Mouse (Mus musculus) forebrain, embryonic 11.5 days (tissue): Measurements from ENCODE around the gene Atrip. TPM values are rescaled to one million over a fixed set of nuclear protein-coding genes. Genes with fewer than 3 reads are reported as not detected.

ENCODE experiments used
- ATAC-seq: fragments of 200-750 bp; cut with Nextera tagmentation; replicated peaks from 2 replicates; pipeline ENCODE4 v1.8.0; 2017; ENCODE audit warnings: moderate TSS enrichment; ENCODE audit not compliant: low FRiP score
- DNase-seq: peaks from one replicate; pipeline ENCODE4 v3.0.0-alpha.2; 2017; ENCODE audit warnings: low spot score
- H3K27ac ChIP-seq: fragments of 300-500 bp; sonication (generic); 2 replicates; pipeline ENCODE4 v1.5.1; 2014; ENCODE audit warnings: low read depth, low read length
- H3K27me3 ChIP-seq: fragments of 300-500 bp; sonication (generic); 2 replicates; pipeline ENCODE4 v1.6.1; 2014; ENCODE audit warnings: mild to moderate bottlenecking, low read length, mixed read lengths; ENCODE audit not compliant: control insufficient read depth, insufficient read depth
- H3K36me3 ChIP-seq: fragments of 300-500 bp; sonication (generic); 2 replicates; pipeline ENCODE4 v1.6.1; 2014; ENCODE audit warnings: mild to moderate bottlenecking, low read length, moderate library complexity, mixed read lengths; ENCODE audit not compliant: control insufficient read depth, insufficient read depth
- H3K4me1 ChIP-seq: fragments of 300-500 bp; sonication (generic); replicated peaks from 2 replicates; pipeline ENCODE4 v1.6.1; 2014; ENCODE audit warnings: low read length, mixed read lengths; ENCODE audit not compliant: control insufficient read depth, insufficient read depth
- H3K4me2 ChIP-seq: fragments of 300-500 bp; sonication (generic); 2 replicates; pipeline ENCODE4 v1.6.1; 2014; ENCODE audit warnings: low read depth, mild to moderate bottlenecking, low read length, moderate library complexity, mixed read lengths; ENCODE audit not compliant: severe bottlenecking
- H3K4me3 ChIP-seq: fragments of 300-500 bp; sonication (generic); 2 replicates; pipeline ENCODE4 v1.5.1; 2014; ENCODE audit warnings: low read depth, low read length
- H3K9ac ChIP-seq: fragments of 300-500 bp; sonication (generic); 2 replicates; pipeline ENCODE4 v1.6.1; 2014; ENCODE audit warnings: low read length
- H3K9me3 ChIP-seq: fragments of 300-500 bp; sonication (generic); 2 replicates; pipeline ENCODE4 v1.6.1; 2016; ENCODE audit warnings: low read length, mixed read lengths; ENCODE audit not compliant: control insufficient read depth
- WGBS: fragments of 180-500 bp; shearing (Covaris S2); extraction: QIAGEN DNeasy Blood & Tissue Kit; methylation state at CpG from one replicate; pipeline ENCODE4 v1.1.7; 2014; 5-methylcytosine and 5-hydroxymethylcytosine counted together
- polyA plus RNA-seq: library from polyadenylated mRNA; unstranded; fragments of >200 nt; fragmentation: Nextera tagmentation; extraction: Ambion mirVana; gene quantifications from 2 replicates; pipeline ENCODE4 v1.2.1, GENCODE M21; 2014

Atrip gene
- polyA plus RNA-seq, 1 experiment from 2014 or later = 32.1 TPM

DNA sequence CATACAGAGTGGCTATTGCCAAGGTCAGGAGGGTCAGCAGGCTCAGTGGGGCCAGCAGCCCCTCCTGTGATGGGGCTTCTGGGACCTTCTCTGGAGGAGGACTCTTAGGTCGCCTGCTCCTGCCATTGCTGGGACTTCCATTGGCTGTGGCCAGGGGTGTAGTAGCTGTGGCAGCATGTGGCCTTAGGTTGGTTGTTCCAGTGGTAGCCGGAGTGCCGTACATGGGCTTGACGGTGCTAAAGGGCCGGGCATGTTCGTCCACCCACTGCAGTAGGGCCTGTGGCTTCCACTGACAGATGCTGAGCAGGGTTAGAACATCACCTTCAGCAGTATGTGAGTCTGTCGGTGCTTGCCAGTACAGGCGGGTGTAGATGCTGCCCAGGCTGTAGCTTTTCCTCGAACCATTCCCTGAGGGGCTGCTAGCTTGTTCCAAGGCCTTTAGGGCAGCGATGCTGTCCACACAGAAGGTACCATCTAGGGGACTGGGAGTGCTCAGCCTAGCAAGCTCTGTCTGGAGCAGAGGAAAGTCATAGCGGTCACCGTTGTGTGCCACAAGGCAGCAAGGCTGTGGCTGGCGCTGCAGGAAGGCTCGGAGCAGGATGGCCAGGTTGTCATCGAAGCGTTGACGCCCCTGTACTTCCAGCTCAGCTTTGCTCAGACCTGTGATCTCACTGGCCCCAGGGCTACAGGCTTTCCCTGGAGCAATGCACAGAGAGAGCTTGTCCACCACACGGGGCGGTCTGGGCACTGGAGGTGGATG lies 15.7 kb downstream of the Atrip start:
- no peak for DNase-seq
- H3K4me1 ChIP-seq = 0 out of 2 replicates have a peak, but pooled peaks cover 7% of the 10 kb centered on the region
- H3K36me3 ChIP-seq = no peaks in the 10 kb centered on the region; the same call in 1 of the 2 replicates
- 93% methylated on average over 19 of the region's 19 CpGs for WGBS
- no peaks in the 10 kb centered on the region for H3K9me3 ChIP-seq
- H3K9ac ChIP-seq = no peak overlapping the region
- H3K4me3 ChIP-seq = no peak overlapping the region
- no peaks in the 10 kb centered on the region for H3K27me3 ChIP-seq
- no peak for ATAC-seq
- no peak overlapping the region for H3K27ac ChIP-seq
- no peak overlapping the region for H3K4me2 ChIP-seq

DNA sequence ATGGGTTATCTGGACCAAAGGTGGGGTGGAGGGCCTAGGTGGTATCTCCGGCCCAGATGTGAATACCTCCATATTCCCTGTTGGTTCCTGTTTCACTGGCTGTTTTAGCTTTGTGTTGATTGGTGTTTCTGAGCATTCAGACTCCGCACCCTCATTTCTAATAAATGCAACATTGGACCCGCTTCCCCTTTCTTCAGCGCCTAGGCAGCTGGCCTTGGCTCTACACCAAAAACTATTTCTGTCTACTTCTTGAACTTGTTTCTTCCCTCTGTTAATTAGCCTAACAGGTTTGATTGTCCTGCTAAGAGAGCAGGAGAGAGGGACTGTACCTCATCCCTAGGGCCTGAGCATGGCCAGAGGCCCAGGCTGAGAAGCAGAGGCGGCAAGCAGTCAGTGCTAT lies 16.4 kb downstream of the Atrip start:
- no peak overlapping the region for H3K4me2 ChIP-seq
- no peak for DNase-seq

DNA sequence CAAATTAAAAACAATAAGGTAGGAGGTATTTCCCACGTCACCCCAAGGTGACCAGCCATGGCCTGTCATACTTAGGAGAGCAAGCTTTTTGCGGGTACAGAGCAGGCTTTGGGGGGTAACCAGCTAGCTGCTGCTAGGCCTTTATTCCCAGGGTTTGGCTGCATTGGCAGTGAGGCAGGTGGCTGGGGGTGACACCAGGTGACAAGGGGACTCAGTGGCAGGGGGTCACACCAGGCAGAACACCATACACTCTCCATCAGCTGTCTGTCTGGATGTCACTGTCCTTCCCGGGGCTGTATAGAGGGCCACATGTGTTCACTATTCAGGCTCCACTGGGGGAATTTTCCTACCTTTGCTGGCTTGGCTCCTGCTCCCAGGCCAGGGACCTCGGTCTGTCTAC lies 17.0 kb downstream of the Atrip start:
- Histone ChIP-seq H3K36me3 (no peaks in the 10 kb centered on the region; the same call in 1 of the 2 replicates), H3K9me3 (no peaks in the 10 kb centered on the region), H3K27ac (no peak overlapping the region), H3K4me1 (0 out of 2 replicates have a peak, but pooled peaks cover 7% of the 10 kb centered on the region), H3K4me2 (no peak overlapping the region), H3K9ac (no peak overlapping the region), H3K4me3 (no peak overlapping the region), H3K27me3 (no peaks in the 10 kb centered on the region)
- ATAC-seq (no peak), DNase-seq (no peak)
- 91% methylated on average over 4 of the region's 4 CpGs for WGBS

More for the DNA sequence above, 16.4 kb downstream of the Atrip start:
- no peak overlapping the region for H3K27ac ChIP-seq
- H3K36me3 ChIP-seq = no peaks in the 10 kb centered on the region; the same call in 1 of the 2 replicates
- 96% methylated on average over 5 of the region's 5 CpGs for WGBS
- no peaks in the 10 kb centered on the region for H3K9me3 ChIP-seq
- H3K4me3 ChIP-seq = no peak overlapping the region
- ATAC-seq = no peak
- H3K27me3 ChIP-seq = no peaks in the 10 kb centered on the region
- H3K4me1 ChIP-seq = 0 out of 2 replicates have a peak, but pooled peaks cover 7% of the 10 kb centered on the region
- no peak overlapping the region for H3K9ac ChIP-seq

DNA sequence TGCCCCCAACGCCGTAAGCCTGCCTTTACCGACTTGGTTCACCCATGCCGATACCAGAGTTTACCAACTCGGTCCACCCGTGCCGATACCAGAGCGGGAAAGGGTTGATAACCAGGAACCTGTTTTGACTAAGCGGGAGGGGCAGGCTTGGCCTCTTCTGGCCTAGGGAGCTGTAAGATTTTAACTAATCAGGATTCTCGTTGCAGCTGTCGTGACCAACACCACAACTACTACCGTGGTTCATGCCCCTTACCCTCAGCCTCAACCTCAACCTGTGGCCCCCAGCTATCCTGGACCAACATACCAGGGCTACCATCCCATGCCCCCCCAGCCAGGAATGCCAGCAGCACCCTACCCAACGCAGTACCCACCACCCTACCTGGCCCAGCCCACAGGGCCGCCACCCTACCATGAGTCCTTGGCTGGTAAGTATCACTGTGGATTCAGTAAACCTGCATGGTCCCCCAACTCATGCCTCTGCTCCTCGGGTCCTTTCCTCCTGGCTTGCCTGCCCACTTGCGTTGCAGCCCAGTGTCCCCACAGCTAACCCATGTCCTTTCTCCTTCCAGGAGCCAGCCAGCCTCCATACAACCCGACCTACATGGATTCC lies 17.7 kb downstream of the Atrip start:
- no peak for DNase-seq
- H3K9me3 ChIP-seq = no peaks in the 10 kb centered on the region
- no peaks in the 10 kb centered on the region for H3K27me3 ChIP-seq
- no peak overlapping the region for H3K9ac ChIP-seq
- no peak overlapping the region for H3K27ac ChIP-seq
- 91% methylated on average over 17 of the region's 17 CpGs for WGBS
- 0 out of 2 replicates have a peak, but pooled peaks cover 7% of the 10 kb centered on the region for H3K4me1 ChIP-seq
- H3K4me3 ChIP-seq = no peak overlapping the region
- no peak for ATAC-seq
- no peak overlapping the region for H3K4me2 ChIP-seq
- no peaks in the 10 kb centered on the region; the same call in 1 of the 2 replicates for H3K36me3 ChIP-seq

DNA sequence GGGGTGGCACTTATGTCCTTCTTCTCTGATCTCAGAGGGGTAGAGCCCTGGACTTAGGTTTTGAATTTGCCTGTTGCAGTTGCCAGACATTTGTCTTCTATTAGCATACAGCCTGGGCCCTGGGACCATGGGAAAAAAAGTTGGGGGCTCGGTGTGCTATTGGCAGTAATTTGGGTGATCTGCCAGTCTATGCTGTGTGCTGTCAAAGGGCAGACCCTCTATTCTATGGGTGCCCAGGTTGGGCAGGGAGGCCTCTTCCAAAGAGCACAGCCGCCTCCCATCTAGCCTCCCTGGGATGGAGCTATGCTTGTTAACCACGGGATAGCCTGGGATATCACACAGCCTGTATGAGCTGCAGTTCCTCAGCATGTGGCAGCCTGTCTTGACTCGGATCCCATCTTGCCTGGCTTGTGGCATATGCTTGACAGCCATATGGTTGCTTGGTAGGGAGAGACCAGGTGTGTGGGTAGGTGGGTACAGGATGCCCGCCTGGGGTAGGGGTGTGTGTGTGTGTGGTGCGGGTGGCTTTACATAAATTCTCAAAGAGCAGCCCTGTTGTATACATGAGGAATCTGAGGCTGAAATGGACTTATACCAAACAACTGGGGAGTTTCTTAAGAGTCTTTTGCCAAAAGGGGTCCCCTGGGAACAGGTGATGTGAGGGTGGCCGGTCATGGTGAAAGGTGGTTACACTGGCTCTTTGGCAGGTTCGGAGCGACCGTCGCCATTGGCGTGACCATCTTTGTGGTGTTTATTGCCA lies 18.5 kb downstream of the Atrip start:
- no peak for ATAC-seq
- Histone ChIP-seq H3K9ac (peak overlapping the region; percentile 5; the same call in 1 of the 2 replicates), H3K27ac (no peak overlapping the region)

DNA sequence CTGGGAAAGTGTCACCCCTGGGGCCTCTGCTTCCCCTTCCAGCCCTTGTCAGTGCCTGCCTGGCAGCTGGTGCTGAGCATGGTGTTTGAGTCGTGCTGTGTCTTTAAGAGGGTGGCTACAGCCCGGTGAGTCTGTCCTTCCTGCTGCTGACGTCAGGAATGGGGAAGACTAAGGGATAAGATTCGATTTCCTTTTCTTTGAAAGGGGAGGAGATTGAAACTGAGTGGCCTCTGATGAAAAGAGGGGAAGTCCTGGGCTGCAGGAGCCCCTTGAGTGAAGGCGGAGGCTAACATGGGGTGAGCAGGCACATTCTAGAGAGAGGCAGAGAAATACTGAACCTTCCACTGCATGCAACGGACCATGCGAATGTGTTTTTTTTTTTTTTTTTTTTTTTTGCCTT lies 19.2 kb downstream of the Atrip start:
- DNase-seq = no peak
- Histone ChIP-seq H3K9ac (peak overlapping the region; percentile 5; the same call in 1 of the 2 replicates), H3K4me1 (0 out of 2 replicates have a peak, but pooled peaks cover 7% of the 10 kb centered on the region), H3K27ac (peak overlapping the region; percentile 53; the same call in 1 of the 2 replicates), H3K4me2 (peak overlapping the region; percentile 29; the same call in 1 of the 2 replicates), H3K36me3 (no peaks in the 10 kb centered on the region; the same call in 1 of the 2 replicates), H3K4me3 (peak overlapping the region; percentile 9; the same call in 1 of the 2 replicates), H3K9me3 (no peaks in the 10 kb centered on the region), H3K27me3 (no peaks in the 10 kb centered on the region)
- ATAC-seq = peak; percentile 31; the same call in 1 of the 2 replicates
- 4% methylated on average over 7 of the region's 7 CpGs for WGBS

More for the DNA sequence above, 18.5 kb downstream of the Atrip start:
- no peak overlapping the region for H3K4me3 ChIP-seq
- H3K9me3 ChIP-seq = no peaks in the 10 kb centered on the region
- H3K36me3 ChIP-seq = no peaks in the 10 kb centered on the region; the same call in 1 of the 2 replicates
- H3K4me2 ChIP-seq = peak overlapping the region; percentile 29; the same call in 1 of the 2 replicates
- H3K27me3 ChIP-seq = no peaks in the 10 kb centered on the region
- WGBS = 86% methylated on average over 12 of the region's 12 CpGs
- DNase-seq = no peak
- 0 out of 2 replicates have a peak, but pooled peaks cover 7% of the 10 kb centered on the region for H3K4me1 ChIP-seq

DNA sequence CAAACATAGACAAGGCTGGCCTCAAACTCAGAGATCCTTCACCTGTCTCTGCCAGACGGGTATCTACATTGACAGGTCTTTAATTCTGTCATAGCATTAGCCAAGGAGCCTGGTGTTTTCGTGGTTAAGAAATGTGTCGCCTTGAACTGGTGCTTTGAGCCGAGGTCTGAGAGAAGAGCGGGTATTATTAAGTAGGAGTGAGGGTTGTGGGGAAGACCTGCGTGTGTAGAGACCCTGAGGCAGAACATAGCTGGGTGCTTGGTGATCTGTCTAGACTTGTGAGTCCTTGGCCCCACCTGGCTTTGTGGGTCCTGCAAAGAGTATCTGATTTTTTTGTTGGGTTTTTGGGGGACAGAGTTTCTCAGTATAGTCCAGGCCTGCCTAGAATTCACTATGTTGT lies 20.1 kb downstream of the Atrip start:
- DNase-seq (no peak), ATAC-seq (no peak)
- Histone ChIP-seq H3K4me2 (no peak overlapping the region), H3K36me3 (no peaks in the 10 kb centered on the region; the same call in 1 of the 2 replicates), H3K9ac (no peak overlapping the region), H3K27ac (no peak overlapping the region), H3K4me1 (0 out of 2 replicates have a peak, but pooled peaks cover 7% of the 10 kb centered on the region), H3K27me3 (no peaks in the 10 kb centered on the region), H3K4me3 (no peak overlapping the region), H3K9me3 (no peaks in the 10 kb centered on the region)
- WGBS = 81% methylated on average over 6 of the region's 6 CpGs

DNA sequence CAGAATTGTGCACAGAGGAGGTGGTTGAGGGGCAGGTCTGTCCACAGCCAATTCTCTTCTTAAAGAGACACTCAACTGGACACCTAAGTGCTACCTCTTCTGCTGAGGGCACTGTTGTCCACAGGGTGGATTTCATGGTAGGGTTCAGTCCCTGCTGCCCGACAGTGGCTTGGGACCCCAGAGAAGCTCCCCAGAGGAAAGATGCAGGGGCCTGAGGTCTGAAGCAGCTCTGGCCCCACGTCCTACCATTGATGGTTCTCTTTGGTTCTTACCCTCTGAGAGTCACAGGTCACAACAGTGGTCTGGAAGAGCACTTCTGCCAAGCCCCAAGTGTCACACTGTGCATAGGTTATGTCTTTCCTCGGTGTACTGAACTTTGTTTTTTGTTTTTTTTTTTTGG lies 20.6 kb downstream of the Atrip start:
- WGBS = 79% methylated on average over 3 of the region's 3 CpGs
- H3K27me3 ChIP-seq = no peaks in the 10 kb centered on the region
- H3K9ac ChIP-seq = no peak overlapping the region
- DNase-seq = no peak
- 0 out of 2 replicates have a peak, but pooled peaks cover 7% of the 10 kb centered on the region for H3K4me1 ChIP-seq
- ATAC-seq = no peak
- H3K9me3 ChIP-seq = no peaks in the 10 kb centered on the region
- H3K36me3 ChIP-seq = no peaks in the 10 kb centered on the region; the same call in 1 of the 2 replicates
- no peak overlapping the region for H3K27ac ChIP-seq
- no peak overlapping the region for H3K4me3 ChIP-seq
- no peak overlapping the region for H3K4me2 ChIP-seq
